Mouse (Mus musculus) 3T3-L1 (cell line): ENCODE measurements around the gene E030030I06Rik.
A peak's percentile ranks its signal among the peaks of the same experiment; 100 is the strongest.
"Not testable (repeated sequence)": the region's sequence is repeated elsewhere in the genome, so short reads cannot be mapped to it uniquely, and the experiment has no call there.

Experiments
- DNase-seq: peaks from one replicate; pipeline ENCODE4 v3.0.0-alpha.2; 2015; ENCODE audit warnings: low read depth, low spot score

Gene E030030I06Rik

GRCm38 (mm10) chr10:22151863-22152640, 3.0 kb upstream of the E030030I06Rik start:
- DNase-seq, result not testable (repeated sequence)

GRCm38 (mm10) chr10:22151056-22151862, 2.2 kb upstream of the E030030I06Rik start:
- not testable (repeated sequence) for DNase-seq

DNA sequence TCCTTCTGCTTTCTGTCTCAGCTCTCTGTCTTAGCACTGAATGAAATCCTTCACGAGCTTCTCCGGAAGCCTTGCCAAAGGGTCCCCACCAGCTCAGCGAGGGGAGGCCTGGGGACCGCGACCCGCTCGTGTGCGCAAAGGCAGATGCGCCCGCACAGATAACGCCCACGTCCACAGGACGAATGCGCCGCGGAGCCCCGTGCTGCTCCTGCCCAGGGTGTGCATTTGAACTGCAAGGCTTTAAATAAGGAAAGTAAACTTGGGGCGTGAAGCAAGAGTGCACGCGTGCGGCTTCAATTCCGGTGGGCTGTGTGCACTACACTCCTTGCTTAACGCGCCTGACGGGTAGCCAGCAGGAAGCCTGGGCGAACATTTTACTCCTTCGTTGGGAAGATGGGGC, 1.5 kb upstream of the E030030I06Rik start:
- no peak for DNase-seq

- DNase-seq, result peak; percentile 15
Measured at GRCm38 (mm10) chr10:22149691-22150465, 808 bp upstream of the E030030I06Rik start.

DNA sequence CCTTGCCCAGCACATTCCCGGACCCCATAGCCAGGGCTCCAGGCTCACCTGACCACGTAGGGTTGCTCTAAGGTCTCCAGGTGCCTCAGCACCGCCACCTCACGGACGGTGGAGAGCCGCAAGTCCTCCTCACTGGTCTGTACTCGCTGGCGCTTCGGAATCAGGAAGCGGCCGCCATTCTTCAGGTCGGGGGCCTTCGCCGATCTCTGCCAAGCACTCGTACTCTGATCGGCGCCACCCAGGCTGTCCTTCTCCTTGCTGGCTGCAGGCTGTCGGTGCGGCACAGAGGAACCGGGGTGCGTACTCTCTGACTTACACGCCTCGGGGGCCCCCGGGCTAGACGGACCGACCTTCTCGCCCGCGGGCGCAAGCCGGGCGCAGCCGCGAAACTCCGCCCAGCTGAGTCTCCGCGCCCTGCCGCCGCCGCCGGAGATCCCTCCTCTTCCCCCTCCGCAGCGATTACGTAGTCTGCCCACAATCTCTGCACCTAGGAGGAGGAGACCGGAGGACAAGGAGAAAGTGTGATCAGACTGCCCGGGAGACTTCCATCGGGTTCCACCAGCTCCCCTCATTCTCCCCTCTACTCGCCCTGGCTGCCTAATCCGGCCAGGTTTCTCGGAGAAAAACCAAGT, 513 bp downstream of the E030030I06Rik start:
- peak; percentile 9 for DNase-seq

DNA sequence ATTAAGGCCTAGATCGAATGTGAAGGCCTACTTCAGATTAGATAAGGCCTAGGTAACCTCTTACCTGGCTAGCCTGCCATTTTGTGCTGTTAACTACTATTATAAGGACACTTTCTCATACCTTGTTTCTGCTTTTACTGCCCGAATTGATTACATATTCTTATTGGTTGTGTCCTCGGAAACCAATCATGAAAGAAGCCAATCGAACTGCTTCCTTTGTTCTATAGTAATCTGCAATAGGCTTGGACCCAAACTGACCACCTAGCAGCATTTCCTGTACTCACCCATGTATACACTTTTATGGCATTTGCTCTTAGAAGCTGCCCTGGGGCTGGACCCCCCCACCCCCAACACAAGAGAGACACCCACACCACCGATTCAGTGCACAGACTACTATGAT, 6.1 kb downstream of the E030030I06Rik start:
- DNase-seq, result peak; percentile 11

GRCm38 (mm10) chr10:22142194-22142593, 6.9 kb downstream of the E030030I06Rik start:
- DNase-seq, result peak; percentile 87

- peak; percentile 64 for DNase-seq
Measured at GRCm38 (mm10) chr10:22140665-22141280, 8.3 kb downstream of the E030030I06Rik start.

DNA sequence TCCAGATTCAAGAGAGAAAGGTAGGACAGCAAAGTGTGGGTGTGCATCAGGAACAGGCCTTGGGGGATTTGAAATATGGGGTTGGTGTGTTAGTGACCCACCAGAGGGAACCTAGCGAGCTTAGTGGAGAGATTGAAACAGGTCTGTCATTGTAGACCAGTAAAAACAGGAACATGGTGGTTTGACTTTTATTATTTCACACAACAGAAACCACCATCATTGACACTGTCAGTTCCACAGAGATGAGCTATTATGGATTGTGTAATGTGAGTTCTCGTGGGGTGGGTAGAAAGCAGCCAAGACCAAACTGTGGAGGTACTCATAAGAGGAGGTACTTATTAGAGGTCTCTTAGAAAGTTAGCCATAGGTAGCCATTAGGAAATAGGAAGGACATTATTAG, 74.5 kb downstream of the E030030I06Rik start:
- no peak for DNase-seq

DNA sequence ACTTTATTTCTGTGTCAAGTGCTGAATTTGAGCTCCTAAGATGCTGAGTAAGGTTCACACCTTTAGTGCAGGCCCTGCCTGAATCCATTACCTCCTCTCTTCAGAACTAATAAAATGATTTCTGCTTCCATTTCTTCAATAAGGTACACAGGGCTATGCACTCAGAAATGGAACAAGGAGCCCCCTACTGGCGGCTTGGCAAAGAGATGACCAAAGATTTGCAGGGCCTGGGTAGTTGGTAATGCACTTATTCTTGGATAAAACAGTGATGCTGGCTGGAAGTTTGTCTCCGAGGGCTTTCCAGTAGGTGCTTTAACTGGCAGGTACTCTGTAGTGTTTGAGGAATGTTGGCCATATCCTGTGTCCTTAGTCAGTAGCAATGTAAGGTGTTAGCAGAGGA, 76.3 kb downstream of the E030030I06Rik start:
- DNase-seq, result no peak

GRCm38 (mm10) chr10:22070576-22070975, 78.5 kb downstream of the E030030I06Rik start:
- DNase-seq, result no peak

GRCm38 (mm10) chr10:22070168-22070567, 78.9 kb downstream of the E030030I06Rik start:
- DNase-seq, result no peak

GRCm38 (mm10) chr10:22067979-22068378, 81.1 kb downstream of the E030030I06Rik start, which contains the start of gene 4930444G20Rik:
Gene 4930444G20Rik (minus strand): TSS chr10:22068079.
- not testable (repeated sequence) for DNase-seq
